Mouse (Mus musculus): Measurements from ENCODE around the gene Hbp1.

DNA sequence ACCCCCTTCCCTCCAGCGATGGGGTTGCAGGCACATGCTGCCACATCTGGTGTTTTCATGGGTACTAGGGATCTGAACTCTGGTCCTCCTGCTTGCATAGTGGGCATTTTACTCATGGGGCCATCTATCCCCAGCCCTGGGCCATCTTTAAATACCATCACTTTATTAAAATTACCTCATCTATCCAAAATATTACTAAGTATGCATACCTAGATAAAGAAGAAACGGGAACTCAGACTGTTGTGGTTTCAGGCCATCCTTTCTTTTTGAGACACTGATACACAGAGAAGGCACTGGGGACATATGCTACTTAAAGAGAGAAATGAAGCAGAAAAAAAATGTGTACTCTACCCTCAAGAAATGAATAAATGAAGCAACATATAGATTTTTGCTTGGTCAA lies 36.1 kb upstream of the Hbp1 start:
- TF ChIP-seq POLR2AphosphoS2 (IDR thresholded peaks at IDR 0.05; ENCODE audit: insufficient read length, low read depth), result no peak
- no peak for TF ChIP-seq POLR2A (IDR thresholded peaks at IDR 0.05; ENCODE audit: insufficient read length, low read depth)
- no peak for TF ChIP-seq REST (IDR thresholded peaks at IDR 0.05; ENCODE audit: insufficient read depth, insufficient read length)
